Mouse (Mus musculus) liver, adult 2 months (tissue): Measurements from ENCODE around the gene Pafah1b2. TPM values are rescaled to one million over a fixed set of nuclear protein-coding genes. Genes with fewer than 3 reads are reported as not detected.

Experiments used
- DNase-seq: peaks from one replicate; pipeline ENCODE4 v3.0.0-alpha.2; 2011; ENCODE audit warnings: low read depth, low spot score; ENCODE audit errors: extremely low read depth
- H3K27ac ChIP-seq: fragments of 200-500 bp; replicated peaks from 2 replicates; pipeline ENCODE4 v1.5.1; 2012; ENCODE audit warnings: low read depth, mild to moderate bottlenecking, control low read depth, inconsistent platforms, low read length; ENCODE audit not compliant: insufficient read depth
- H3K27me3 ChIP-seq: fragments of 200-500 bp; 2 replicates; pipeline ENCODE4 v1.6.1; 2012; ENCODE audit warnings: mild to moderate bottlenecking, moderate library complexity, low read length, inconsistent platforms; ENCODE audit not compliant: control insufficient read depth, insufficient read depth
- H3K36me3 ChIP-seq: fragments of 200-500 bp; 2 replicates; pipeline ENCODE4 v1.6.1; 2012; ENCODE audit warnings: low read length, inconsistent platforms; ENCODE audit not compliant: control insufficient read depth, insufficient read depth
- H3K4me1 ChIP-seq: fragments of 200-500 bp; 2 replicates; pipeline ENCODE4 v1.6.1; 2011; ENCODE audit warnings: low read length; ENCODE audit not compliant: control insufficient read depth, insufficient read depth
- H3K4me3 ChIP-seq: fragments of 200-500 bp; 2 replicates; pipeline ENCODE4 v1.5.1; 2011; ENCODE audit warnings: low read depth, mild to moderate bottlenecking, control low read depth, low read length, moderate library complexity; ENCODE audit not compliant: insufficient read depth
- H3K79me2 ChIP-seq: fragments of 200-500 bp; 2 replicates; pipeline ENCODE4 v1.6.1; 2012; ENCODE audit warnings: inconsistent platforms, mild to moderate bottlenecking, low read length, moderate library complexity; ENCODE audit not compliant: control insufficient read depth, insufficient read depth
- H3K9ac ChIP-seq: fragments of 200-500 bp; 2 replicates; pipeline ENCODE4 v1.6.1; 2012; ENCODE audit warnings: low read depth, mild to moderate bottlenecking, control low read depth, inconsistent platforms, low read length
- CTCF ChIP-seq: fragments of 200-500 bp; IDR thresholded peaks from 2 replicates; pipeline ENCODE4 v1.5.1; 2011; ENCODE audit warnings: low read depth, low read length, control low read depth
- POLR2A ChIP-seq: fragments of 200-500 bp; IDR thresholded peaks from 2 replicates; pipeline ENCODE4 v1.6.1; 2011; ENCODE audit warnings: low read length, control low read depth; ENCODE audit not compliant: insufficient read depth; ENCODE audit errors: extremely low read depth
- whole genome bisulfite sequencing: fragments of 180-500 bp; shearing (Covaris S2); methylation state at CpG from one replicate; pipeline ENCODE4 v1.1.7; 2018; 5-methylcytosine and 5-hydroxymethylcytosine counted together
- polyA plus RNA-seq: library from polyadenylated mRNA; depleted of rRNA; stranded (reverse); fragments of >200 nt; gene quantifications from 2 replicates; pipeline ENCODE4 v1.2.3, GENCODE M21; 2012
- total RNA-seq: library from RNA; depleted of rRNA; stranded (reverse); fragments of >200 nt; gene quantifications from 2 replicates; pipeline ENCODE4 v1.2.3, GENCODE M21; 2014

Gene Pafah1b2
- total and polyA plus RNA-seq, 2 experiments = 14.2 to 14.8 TPM

GRCm38 (mm10) chr9:46030968-46031367 lies 18.5 kb upstream of the Pafah1b2 start:
- H3K4me3 ChIP-seq = no peak overlapping the region
- TF ChIP-seq CTCF (no peak), POLR2A (no peak)
- 75% methylated on average over 6 of the region's 6 CpGs for WGBS

GRCm38 (mm10) chr9:46030184-46030583 lies 17.7 kb upstream of the Pafah1b2 start:
- H3K27me3 ChIP-seq = no peaks in the 10 kb centered on the region
- H3K4me3 ChIP-seq = no peak overlapping the region
- no peak overlapping the region for H3K9ac ChIP-seq
- no peak for TF ChIP-seq CTCF
- no peak for TF ChIP-seq POLR2A
- DNase-seq = no peak
- WGBS = 87% methylated on average over 5 of the region's 5 CpGs
- no peaks in the 10 kb centered on the region for H3K36me3 ChIP-seq
- no peak overlapping the region for H3K27ac ChIP-seq
- H3K79me2 ChIP-seq = peaks cover 31% of the 10 kb centered on the region
- H3K4me1 ChIP-seq = peaks cover 9% of the 10 kb centered on the region

More at GRCm38 (mm10) chr9:46030968-46031367, 18.5 kb upstream of the Pafah1b2 start:
- Histone ChIP-seq H3K79me2 (peaks cover 33% of the 10 kb centered on the region), H3K9ac (no peak overlapping the region), H3K36me3 (no peaks in the 10 kb centered on the region), H3K27ac (no peak overlapping the region), H3K27me3 (no peaks in the 10 kb centered on the region), H3K4me1 (peaks cover 9% of the 10 kb centered on the region)
- no peak for DNase-seq

- no peaks in the 10 kb centered on the region for H3K27me3 ChIP-seq
- TF ChIP-seq POLR2A = no peak
- no peak for TF ChIP-seq CTCF
- 83% methylated on average over 6 of the region's 6 CpGs for WGBS
- H3K4me3 ChIP-seq = no peak overlapping the region
- peaks cover 31% of the 10 kb centered on the region; the same call in 1 of the 2 replicates for H3K79me2 ChIP-seq
- DNase-seq = no peak
- H3K36me3 ChIP-seq = no peaks in the 10 kb centered on the region
- peaks cover 5% of the 10 kb centered on the region; the same call in 1 of the 2 replicates for H3K4me1 ChIP-seq
- no peak overlapping the region for H3K9ac ChIP-seq
- H3K27ac ChIP-seq = no peak overlapping the region
Observed at GRCm38 (mm10) chr9:46029534-46029933, 17.0 kb upstream of the Pafah1b2 start.

GRCm38 (mm10) chr9:46027994-46028393 lies 15.5 kb upstream of the Pafah1b2 start:
- no peaks in the 10 kb centered on the region for H3K36me3 ChIP-seq
- peaks cover 38% of the 10 kb centered on the region; the same call in 1 of the 2 replicates for H3K79me2 ChIP-seq
- no peak overlapping the region for H3K27ac ChIP-seq
- peaks cover 8% of the 10 kb centered on the region; the same call in 1 of the 2 replicates for H3K4me1 ChIP-seq
- TF ChIP-seq CTCF (no peak), POLR2A (no peak)
- no peaks in the 10 kb centered on the region for H3K27me3 ChIP-seq
- DNase-seq = no peak
- WGBS = 57% methylated on average over 8 of the region's 8 CpGs
- H3K4me3 ChIP-seq = no peak overlapping the region
- H3K9ac ChIP-seq = no peak overlapping the region

- WGBS = 79% methylated on average over 9 of the region's 9 CpGs
- H3K4me1 ChIP-seq = peaks cover 10% of the 10 kb centered on the region; the same call in 1 of the 2 replicates
- TF ChIP-seq POLR2A = no peak
- TF ChIP-seq CTCF = no peak
- no peak overlapping the region for H3K9ac ChIP-seq
- H3K4me3 ChIP-seq = no peak overlapping the region
- H3K36me3 ChIP-seq = no peaks in the 10 kb centered on the region
- DNase-seq = no peak
- H3K79me2 ChIP-seq = peaks cover 48% of the 10 kb centered on the region; the same call in 1 of the 2 replicates
- H3K27ac ChIP-seq = no peak overlapping the region
- no peaks in the 10 kb centered on the region for H3K27me3 ChIP-seq
Observed at GRCm38 (mm10) chr9:46026058-46026849, 13.8 kb upstream of the Pafah1b2 start.

GRCm38 (mm10) chr9:46023591-46023990 lies 11.1 kb upstream of the Pafah1b2 start:
- H3K4me1 ChIP-seq = peaks cover 7% of the 10 kb centered on the region; the same call in 1 of the 2 replicates
- 49% methylated on average over 11 of the region's 11 CpGs for WGBS

More at GRCm38 (mm10) chr9:46023591-46023990, 11.1 kb upstream of the Pafah1b2 start:
- Histone ChIP-seq H3K79me2 (peaks cover 50% of the 10 kb centered on the region), H3K27ac (peak overlapping the region; percentile 77), H3K27me3 (no peaks in the 10 kb centered on the region), H3K36me3 (peaks cover 6% of the 10 kb centered on the region), H3K4me3 (no peak overlapping the region), H3K9ac (peak overlapping the region; percentile 70; the same call in 1 of the 2 replicates)
- peak; percentile 83 for DNase-seq
- TF ChIP-seq CTCF (no peak), POLR2A (no peak)
